Mouse (Mus musculus): ENCODE measurements around the gene Zfp366.
"Not testable (repeated sequence)": the region's sequence is repeated elsewhere in the genome, so short reads cannot be mapped to it uniquely, and the experiment has no call there.

Zfp366 gene

DNA sequence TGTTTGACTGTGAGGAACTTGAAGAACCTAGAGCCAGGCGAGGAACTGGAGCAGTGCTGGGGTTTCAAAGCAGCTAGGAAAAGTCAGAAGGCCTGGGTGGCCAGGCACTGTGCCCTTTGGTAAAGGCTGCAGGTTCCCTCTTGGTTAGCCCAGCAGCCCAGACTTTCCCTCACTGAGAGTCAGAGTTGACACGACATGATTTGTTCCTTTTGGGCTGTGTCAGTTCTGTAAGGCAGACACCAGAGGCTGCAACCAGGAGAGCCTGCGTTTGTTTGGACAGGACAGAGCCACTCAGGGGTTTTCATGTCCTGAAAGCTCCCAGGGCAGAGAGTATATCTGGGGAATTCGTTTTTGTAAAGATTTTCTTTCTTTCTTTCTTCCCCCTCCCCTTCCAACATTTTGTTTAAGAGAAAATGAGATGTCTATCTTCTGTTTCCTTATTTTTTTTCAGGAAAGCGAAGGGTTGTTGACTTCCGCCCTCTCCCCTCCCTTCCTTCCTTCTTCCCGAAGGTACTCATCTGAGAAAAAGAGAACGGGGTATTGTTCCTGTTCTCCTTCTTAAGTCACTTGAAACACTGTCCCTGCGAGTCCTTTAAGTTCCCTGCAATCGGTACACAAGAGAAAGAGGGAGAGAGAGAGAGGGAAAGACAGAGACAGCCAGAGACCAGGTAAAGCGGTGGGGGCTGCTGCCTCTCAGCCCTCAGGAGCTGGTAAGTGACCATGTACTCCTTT lies at the start of gene Zfp366:
Zfp366 (plus strand) TSS at position 669 of the 732 bp plus-strand sequence.
- no peak for DNase-seq (ENCODE audit: extremely low read depth, low read depth, low spot score)

DNA sequence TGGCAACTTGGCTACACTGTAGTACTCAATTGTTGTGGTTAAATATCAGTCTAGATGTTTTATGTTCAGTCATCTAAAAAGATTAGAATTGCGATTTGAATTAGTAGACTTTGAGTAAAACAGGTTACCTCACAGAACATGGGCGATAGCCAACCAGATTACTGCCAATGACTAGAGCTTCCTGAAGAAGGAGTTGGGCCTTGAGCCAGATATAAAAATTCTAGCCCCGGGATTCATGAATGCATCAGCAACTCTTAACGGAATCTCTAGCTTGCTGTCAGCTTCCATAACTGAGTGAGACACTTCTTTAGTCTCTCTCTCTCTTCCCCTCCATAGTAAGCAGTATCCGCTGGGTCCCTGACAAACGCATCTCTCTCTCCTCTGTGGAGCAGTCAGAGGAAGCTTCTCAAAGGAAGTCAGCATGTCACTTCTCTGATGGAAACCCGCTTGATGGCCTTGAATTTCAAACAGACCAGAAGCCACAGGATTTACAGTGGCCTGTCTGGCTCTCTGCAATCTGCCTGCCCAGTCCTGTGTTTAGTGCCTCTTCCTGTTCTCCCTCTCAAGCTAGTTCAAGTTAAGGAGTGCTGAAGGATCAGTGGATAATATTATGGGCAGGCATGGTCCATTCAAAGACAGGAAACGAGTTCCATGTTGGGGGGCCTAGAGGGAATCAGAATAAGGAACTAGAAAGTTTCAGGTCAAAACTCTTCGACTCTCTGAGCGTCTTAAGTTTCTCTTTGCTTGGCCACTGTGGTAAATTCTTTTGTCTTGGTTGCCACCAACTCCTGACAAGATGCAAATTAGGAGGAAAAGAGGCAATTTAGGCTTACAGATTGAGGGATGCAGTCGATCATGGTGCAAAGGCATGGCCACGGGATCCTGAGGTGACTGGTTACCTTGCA lies 46.0 kb upstream of the Zfp366 start:
- DNase-seq (ENCODE audit: extremely low read depth, low read depth, low spot score), result peak; percentile 25

DNA sequence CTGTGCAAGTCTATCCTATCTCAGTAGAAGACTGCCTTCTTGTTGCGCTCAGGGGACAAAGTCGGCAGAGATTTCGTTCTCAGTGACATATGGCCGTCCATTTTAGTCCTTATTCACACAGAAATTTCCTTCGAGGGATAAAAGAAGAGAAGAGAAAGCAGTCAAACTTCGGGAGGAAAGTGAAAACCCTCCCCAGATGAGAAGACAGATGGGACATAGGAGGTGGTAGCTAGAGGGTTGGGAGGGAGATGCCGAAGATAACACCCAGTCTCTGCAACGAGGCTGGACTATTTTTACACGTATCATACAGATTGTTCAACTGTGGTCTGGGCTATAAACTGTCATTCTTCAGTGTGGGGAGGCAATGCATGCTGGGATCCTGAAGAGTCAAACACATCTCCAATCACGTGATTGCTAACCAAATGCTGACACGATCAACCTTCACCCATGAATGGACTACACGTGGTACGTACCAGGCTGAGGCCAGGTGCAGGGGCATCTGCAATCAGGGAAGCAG lies 38.2 kb upstream of the Zfp366 start:
- no peak for DNase-seq (ENCODE audit: extremely low read depth, low read depth, low spot score)

DNA sequence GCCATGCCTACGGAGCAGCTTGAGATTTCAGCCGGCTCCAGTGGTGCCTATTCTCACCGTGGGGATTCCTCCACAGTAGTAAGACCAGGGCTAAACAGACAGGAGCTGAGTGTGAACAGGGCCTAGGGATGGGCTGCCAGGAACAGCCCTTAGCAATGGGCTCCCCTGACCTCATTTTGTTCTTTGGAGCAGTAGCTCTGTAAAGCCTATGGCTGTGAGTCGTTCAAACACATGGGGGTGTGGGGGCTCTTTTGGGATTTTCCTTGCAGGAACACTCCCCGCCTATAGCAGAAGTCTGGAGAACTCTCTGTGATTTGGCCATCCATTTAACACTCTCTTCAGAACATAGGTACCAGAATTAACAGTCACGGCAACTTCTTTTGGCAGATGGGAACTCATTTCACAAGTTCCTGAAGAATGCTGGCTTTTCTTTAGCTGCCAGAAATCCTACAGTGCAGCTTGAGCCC lies 36.9 kb upstream of the Zfp366 start:
- no peak for DNase-seq (ENCODE audit: extremely low read depth, low read depth, low spot score)

DNA sequence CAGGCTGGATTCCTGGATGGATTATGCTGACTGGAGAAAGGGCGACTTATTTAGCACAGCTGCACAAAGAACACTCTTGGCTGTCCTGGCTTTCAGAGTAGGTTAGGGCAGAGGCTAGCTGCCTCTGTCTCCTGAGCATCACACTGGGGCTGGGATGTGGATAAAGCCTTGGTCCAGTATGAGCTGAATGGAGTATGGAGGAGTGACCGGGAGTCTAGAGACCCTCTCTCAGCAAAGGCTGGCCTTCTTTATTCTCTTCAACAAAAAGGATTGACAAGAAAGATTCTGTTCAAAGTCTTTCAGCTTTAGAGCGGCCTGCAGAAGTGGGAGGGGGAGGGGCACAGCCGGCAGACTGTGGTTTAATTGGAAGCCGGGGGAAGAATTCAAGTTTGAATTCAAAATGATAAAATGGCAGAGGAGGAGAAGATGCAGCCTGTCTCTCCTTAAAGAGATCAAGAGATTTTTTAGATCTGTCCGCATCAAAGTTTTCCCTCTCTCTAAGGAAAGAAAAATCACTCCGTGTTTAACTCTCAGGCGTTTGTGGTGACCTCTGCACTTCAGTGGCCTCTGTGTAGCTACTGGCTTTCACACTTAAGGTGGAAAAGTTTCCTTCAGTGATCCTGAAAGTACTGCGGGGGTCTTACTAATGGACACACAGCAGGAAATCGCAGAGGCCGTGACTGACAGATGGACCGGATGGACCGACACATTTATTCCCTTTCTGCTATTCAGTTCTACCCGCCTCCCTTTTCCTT lies 34.9 kb upstream of the Zfp366 start:
- DNase-seq (ENCODE audit: extremely low read depth, low read depth, low spot score), result no peak

DNA sequence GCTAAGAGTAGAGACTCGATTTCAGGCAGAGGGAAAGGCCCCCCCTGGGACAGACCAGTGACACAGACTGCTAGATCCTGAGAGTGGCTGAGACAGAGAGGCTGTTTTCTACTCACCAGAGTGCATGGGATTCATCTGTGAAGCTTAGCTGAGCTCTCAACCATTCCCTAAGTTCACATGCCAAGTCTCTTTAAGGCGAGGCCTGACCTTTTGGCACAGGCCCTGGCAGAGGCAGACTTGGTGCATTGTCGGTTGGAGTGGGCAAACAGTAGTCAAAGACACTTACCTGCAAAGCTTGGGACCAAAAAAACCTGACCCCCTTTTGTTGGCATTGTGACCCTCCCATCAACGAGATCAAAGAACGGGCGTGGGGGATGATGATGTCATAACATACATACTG lies 34.0 kb upstream of the Zfp366 start:
- DNase-seq (ENCODE audit: extremely low read depth, low read depth, low spot score), result no peak

DNA sequence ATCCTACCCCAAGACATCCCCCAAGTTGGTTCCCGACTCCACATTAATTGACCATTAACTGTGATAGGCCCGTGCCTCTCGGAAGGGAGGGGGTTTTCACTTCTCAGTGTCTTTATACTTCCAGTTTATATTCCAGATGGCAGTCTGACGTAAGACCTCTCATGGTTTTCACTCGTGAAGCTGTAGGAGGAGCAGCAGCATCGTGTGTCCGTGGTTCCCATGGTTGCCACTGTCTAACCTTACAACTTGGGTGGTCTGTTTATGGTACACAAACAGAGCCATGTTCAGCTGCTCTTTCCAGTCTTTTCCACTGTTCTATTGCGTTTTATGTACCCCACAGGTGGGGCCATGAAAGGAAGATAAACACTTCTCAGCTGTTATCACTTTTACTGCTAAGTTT lies 33.5 kb upstream of the Zfp366 start:
- DNase-seq (ENCODE audit: extremely low read depth, low read depth, low spot score), result no peak

DNA sequence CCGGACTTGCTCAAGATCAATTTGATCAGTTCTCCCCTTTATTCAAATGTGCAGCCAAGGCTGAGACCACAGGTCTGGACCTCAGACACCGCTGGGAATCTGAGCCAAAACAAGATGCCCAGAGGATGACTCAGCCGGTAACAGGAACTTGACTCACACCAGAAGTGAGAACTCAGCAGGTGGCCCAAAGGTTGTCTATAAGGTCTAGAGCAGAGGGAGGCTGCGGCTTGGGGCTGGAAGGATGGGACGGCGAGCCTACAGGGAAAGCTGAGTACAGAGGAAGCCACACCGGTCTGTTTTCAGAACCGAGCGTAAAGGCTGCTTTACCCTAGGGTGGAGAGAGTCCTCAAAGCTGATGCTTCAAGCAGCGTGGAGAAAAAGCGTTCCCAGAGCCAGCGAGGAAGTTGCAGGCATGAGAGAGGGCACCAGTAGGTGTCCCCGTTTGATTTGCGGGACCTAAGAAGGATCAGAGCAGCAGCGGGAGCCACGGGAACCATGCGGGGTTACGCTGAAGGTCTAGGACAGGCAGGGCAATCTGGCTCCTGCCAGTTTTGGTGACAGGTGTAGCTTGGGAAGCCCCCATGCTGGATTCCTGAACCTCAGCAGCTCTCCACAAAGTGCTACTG lies 32.2 kb upstream of the Zfp366 start:
- DNase-seq (ENCODE audit: extremely low read depth, low read depth, low spot score), result no peak

DNA sequence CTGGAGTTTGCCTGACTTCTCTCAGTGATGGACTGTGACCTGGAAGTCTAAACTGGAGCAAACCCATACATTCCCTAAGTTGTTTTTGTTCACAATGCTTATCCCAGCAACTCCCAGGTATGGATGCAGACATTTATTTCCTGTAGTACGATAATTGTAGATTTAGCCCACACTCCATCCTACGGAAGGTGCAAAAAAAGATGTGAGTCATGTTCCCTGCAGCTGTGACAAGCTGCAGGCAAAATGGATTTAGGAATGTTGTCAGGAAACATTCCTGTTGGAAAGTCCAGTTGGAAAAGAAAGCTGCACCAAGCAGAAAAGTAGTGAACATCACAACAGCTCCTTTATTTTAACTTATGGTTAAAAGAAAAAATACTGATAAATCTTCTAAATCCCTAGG lies 26.9 kb upstream of the Zfp366 start:
- DNase-seq (ENCODE audit: extremely low read depth, low read depth, low spot score), result no peak

DNA sequence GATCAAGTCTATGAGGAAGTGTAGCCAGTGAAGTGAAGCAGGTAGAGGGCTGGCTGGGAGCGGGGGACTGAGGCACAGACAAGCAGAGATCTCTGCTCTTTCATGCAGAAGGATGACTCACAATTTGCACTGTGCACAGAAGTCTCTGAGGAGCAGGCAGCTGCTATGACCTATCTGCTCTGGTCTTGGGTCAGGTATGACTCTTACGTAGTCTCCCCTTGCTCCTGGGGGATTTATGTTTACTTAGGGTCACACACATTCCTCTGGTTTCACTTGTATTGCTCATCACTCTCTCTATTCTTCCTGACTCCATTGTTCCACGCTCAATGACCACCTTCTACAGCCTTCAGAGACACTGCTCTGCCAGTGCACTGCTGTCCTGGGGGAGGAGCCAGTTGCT lies 25.9 kb upstream of the Zfp366 start:
- DNase-seq (ENCODE audit: extremely low read depth, low read depth, low spot score), result no peak

DNA sequence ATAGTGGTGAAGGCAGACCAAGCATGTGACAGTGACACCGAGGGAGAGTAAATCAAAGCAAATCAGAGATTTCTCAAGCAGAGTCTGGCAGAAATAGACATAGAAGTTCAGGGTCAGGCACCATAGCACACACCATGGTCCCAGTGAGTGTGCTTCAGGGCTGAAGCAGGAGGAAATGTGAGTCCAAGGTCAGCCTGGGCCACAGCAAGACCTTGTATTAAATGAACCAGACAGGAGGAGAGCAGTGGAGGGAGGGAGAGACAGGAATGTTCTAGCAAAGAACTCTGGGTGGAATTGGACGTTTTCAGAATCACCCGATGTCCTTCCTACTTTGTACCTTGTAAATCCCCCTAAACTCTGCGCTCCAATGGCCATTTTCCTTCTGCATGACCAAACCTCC lies 21.6 kb upstream of the Zfp366 start:
- DNase-seq (ENCODE audit: extremely low read depth, low read depth, low spot score), result no peak

DNA sequence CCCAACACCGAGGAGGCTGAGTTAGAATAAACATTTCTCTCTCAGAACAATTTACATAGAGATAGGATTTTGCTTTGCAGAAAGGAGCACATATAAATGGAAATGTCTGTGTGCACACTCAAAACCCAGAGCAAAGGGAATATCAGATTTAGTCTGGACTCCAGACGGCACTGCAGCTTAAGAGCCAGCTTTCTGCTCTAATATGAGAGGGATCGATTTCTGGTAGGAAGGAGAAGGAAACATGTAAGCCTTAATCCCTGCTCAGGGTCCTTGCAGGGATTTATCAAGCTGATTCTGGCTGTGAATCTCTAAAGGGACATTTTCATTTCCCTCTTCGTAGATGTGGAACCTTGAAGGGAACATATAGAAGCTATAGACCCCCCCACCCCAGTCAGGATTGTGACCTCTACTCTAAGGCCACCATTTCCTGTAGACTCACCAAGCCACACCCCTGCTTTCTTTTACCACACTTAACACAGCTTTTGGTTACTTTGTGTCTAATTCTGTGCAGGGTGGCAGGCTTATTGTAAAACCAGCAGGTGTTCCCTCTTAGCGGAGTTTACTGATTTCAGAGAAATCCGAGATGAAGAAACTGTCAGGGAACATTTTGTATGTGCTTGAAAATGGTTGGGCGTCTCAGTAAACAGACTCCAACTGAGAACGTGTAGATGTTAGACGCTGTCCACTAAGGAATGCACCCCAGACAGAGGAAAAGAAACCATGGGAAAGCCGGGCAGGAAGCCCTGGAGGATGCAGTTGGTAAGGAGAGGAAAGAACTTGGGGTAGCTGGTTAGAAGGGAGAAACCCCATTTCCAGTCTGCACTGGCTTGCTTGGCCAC lies 20.9 kb upstream of the Zfp366 start:
- DNase-seq (ENCODE audit: extremely low read depth, low read depth, low spot score), result no peak

DNA sequence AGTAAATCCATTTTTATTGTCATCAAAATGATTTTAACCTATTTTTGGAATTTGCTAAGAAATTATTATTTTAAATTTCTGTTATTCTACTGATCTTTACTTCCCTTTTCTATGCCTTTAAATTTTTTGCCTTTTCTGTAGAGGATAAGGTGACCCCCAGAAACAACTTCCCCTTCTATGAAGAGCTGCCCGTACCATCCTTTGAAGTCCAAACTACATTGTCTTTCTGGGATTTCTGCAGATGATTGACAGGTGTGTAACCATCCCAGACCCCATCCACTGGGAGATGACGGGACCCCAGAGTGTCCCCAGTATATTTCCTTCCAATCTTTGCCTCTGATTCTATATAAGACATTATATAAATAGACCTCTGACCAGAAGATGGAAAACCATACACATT lies 20.3 kb upstream of the Zfp366 start:
- no peak for DNase-seq (ENCODE audit: extremely low read depth, low read depth, low spot score)

DNA sequence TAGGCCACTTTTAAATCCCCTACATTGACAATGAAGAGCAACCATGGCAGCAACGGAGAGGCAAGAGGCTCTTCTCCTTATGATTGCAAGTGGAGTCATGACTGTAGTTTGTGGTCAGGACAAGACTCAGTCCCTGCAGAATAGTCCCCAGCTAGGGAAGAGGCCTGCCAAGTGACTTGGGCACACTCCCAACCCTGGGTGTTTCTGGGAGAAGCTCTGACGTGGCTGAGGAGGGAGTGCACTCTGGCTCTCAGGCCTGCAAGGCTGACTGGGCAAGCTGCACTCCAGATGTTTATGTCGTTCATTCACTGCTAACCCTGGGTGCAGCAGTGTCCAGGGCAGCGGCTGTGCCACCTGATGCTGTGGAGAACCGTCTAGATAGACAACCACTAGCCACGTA lies 15.2 kb upstream of the Zfp366 start:
- no peak for DNase-seq (ENCODE audit: extremely low read depth, low read depth, low spot score)

DNA sequence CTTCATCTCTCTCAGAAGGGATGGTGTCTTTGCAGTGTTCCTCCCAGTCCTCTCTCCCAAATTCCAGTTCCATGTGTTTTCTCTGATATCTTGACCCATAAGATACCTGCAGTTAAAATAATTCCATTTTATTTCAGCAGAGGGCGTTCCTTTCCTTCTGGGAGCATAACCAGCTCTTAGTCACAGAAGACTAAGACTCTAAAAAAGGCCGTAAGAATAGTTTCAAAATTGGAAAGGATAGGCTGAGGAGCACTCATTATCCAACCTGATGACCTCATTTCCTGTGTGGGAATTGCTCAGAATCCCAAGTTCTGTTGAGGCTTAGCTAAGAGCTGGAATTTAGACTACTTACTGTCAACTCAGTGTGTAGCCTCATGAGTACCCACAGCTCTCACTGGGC lies 14.3 kb upstream of the Zfp366 start:
- no peak for DNase-seq (ENCODE audit: extremely low read depth, low read depth, low spot score)

DNA sequence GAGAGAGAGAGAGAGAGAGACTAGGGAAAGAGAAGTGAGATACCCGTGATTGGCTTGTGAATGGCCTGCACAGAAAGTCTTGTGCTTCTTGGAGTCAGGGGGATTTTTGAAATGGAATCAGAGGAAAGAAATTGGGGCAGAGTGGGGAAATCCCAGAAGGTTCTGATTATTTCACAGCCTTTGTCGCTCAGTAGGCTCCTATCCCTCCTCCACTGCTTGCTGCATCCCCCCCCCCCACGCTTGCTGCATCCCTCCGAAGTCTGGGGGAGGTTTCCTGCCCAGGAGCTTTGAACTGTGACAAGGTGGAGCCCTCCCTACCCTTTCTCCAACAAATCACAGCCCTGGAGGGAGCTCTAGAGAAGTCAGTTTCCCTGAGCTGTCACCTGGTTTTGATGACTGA lies 10.8 kb upstream of the Zfp366 start:
- DNase-seq (ENCODE audit: extremely low read depth, low read depth, low spot score), result no peak

DNA sequence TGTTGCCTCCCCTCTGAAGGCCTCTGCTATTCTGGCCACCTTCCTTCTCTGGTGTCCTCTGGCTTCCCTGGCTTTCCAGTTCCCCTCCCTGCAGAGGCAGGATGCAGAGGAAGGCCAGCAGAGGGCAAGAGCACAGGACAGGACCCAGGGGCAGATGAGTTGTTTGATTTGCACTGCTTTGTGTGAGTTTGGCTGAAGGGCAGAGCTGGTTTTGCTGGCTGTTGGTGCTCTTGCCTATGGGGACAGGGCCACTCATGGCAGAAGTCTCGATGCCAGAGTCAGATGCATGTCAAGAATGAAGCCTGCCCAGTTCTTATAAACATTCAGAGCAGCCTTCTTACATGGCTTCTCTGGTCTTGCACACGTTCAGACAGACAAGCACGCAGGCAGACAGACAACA lies 1.8 kb upstream of the Zfp366 start:
- DNase-seq (ENCODE audit: extremely low read depth, low read depth, low spot score), result not testable (repeated sequence)

DNA sequence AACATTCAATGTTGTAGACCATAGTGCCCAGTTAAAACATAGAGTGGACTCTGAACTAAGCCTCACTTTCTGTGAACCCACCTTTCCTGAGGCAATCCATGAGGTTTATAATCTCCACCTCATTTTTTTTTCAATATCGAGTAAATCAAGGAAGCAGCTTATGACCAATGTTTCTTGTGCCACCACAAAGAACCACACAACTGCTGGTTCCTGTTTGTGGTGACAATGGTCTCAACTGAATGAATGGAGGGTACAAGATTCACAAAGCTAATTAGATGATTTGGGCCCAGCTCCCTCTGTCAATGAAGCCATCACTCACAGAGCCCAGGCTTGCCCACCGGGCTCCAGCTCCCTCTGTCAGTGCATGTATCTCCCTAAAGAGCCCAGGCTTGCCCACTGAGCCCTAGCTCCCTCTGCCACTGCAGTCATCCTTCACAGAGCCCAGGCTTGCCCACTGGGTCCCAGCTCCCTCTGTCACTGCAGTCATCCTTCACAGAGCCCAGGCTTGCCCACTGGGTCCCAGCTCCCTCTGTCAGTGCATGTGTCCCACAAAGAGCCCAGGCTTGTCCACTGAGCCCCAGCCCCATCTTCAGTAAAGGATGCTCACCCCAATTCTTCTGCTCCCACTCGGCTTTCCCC lies 1.2 kb upstream of the Zfp366 start:
- DNase-seq (ENCODE audit: extremely low read depth, low read depth, low spot score), result no peak

DNA sequence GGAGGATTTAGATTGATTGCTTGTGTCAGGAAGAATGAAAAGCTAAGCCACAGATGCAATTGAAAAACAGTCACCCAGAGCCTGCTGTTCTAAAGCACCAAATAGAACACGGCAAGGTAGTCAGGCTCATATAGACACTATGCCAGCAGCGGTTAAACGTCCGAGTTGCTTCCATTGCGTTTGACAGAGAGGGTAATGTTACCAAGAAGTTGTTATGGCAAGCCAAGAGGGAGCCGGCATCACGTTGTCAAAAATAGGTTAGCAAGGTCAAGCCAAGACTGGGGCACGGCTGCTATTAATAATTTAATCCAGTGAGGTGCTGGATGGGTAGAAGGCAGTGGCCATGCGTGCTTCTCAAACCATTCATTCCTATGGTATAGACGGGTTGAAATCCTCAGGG lies 950 bp downstream of the Zfp366 start:
- DNase-seq (ENCODE audit: extremely low read depth, low read depth, low spot score), result no peak

Measured in fat pad, adult 2 months (tissue).